Mouse (Mus musculus) telencephalon, adult 2 months (tissue): ENCODE results near the gene Heph.
"Not testable (repeated sequence)": the region's sequence is repeated elsewhere in the genome, so short reads cannot be mapped to it uniquely, and the experiment has no call there.

Experiments
- DNase-seq: peaks from one replicate; pipeline ENCODE4 v3.0.0-alpha.2; 2011; ENCODE audit warnings: low read depth, low spot score

The Heph gene

DNA sequence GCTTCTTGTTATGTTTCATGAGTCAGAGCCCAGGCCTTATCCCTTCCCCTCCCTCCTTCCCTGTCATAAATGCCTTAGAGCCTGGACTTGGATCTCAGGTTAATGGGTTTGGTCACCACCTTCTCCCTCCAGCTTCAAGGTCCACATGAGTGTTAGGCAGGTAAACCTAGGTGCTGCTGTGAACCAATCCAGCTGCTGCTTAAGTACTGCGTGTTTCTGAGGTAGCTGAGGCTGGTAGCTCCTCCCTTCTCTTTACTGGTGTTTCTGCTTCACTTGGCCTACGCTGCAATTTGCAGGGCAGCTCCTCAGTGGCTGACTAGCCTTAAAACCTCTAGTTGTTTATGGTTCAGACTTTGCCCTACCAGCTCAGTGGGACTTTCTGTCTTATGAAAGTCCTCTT is at the start of gene Heph:
Gene Heph, plus strand, starts transcription at position 211 of the 400 bp plus-strand sequence.
- no peak for DNase-seq

DNA sequence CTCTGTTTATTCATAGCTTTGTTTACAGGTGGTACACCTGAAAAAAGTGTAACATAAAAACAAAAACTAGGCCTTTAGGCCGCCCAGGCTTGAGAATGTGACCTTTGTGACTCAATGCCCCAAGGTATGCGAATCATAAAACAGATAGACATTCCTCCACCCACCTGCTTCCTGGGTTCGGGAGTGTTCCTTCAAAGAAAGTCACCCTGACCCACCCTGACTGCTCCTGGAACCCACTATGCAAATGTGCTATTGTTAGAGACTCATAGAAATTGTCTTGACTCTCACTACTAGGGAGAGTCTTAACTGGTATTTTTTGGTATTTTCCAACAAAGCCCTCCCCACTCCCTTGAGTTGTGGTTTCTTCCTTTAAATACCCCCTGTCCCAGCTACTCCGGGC is 39.8 kb upstream of the Heph start:
- not testable (repeated sequence) for DNase-seq

DNA sequence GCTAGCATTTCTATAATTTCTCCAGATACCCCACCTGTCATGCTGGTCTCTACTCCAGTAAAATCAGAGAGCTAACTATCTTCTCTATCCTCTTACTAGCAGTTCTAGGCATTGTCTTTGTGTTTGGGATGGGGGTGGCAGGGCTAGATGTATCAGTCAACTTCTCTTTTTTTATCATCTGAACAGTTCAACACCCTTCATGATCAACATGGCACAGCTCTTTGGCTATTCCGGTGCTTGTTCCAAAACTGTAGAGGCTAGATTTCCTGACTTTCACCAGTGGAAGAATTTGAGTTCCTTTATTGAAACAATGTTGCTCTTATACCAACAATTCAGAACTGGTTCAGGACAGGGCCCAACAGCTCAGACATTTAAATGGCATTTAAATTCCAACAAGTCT is 38.2 kb upstream of the Heph start:
- DNase-seq = no peak

DNA sequence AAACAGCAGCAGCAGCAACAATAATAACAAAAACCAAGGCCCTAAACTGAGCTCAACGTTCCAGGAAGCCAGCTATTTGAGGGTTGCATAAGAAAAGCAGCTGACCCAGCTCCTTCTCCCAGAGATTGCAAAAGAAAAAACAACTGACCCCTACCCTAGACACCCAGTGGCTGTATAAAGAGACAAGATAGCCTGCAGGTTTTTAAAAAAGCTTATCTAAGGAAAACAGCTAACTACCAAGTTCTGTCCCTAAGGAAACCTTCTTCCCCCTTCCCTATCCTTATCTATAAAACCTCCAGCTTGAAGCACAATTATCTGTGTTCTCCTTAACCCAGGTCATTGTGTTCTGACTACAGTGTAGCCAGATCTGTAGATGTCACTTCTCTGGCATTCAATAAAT is 37.4 kb upstream of the Heph start:
- DNase-seq = no peak

DNA sequence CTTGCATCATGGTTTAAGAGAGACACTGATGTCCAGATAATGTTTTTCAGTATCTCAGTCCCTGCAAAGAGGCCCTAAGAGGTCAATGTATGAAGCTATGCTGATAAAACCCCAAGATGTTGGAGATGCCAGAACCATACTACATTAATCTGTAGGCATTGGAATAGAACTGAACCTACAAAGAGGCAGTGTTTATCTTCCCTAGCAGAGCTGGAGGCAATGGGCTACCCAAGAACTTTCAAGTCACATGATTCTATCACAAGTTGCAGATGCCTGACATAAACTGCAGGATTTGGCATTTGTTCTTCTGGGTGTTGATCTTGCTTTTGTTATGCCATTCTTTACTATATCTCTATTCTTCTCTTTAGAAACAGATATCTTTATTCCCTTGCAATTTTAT is 35.8 kb upstream of the Heph start:
- DNase-seq = no peak

DNA sequence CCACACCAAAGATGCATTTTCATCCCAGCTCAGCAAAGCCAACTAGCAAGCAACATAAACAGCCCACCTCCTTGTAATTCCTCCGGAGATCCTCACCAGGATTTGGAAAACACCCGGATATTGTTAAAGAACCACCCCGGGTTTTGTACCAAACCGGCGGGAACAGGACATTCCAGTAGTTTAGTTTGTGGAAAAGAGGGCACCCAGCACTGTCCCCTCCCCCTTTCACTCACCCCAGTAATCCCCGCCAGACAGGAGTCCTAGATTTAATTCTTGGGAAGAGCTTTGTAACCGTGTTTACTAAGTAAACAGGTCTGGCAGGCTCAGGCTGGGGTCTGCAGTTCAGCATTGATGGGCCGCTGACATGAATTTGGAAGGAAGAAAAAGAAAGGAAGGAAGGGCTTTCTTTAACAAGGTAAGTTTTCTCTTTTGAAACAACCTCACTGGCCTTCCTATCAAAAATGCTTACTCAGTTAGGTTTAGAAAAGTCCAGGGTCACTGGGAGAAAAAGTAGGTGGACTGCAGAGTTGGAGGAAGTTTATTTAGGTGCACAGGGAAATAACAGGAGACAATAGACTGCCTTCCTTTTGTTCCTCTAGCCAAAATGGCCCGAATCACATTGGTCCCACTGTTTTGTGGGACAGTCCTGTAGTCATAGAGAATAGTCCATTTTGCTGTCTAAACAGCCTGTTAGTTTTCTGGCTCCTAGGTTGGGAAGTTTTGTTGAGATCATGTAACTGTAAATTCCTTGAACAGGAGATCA is 1.2 kb downstream of the Heph start, which contains the start of gene Hsf3:
Gene Hsf3, minus strand, starts transcription at position 94 of the 763 bp plus-strand sequence.
- DNase-seq = no peak

DNA sequence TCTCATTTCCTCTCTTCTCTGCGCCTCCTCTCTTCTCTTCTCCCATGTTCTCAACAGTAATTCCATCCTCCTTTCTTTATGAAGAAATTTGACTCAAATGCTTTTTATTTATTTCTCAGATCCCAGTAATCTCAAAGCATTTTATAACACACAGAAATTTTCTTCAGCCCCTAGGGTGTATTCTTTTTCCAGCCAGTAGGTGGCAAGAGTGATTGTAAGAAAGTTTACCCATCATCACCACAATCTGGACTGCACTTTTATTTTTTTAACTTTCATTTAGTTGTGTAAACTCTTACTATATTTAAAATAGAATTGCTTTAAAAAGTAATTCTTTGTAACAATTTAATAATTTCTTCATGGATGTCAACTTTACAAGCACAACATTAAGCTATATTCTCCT is 46.4 kb downstream of the Heph start:
- no peak for DNase-seq
